Mouse (Mus musculus) intestine, postnatal 0 days (tissue): ENCODE results near the gene Emc10. TPM values are rescaled to one million over a fixed set of nuclear protein-coding genes. Genes with fewer than 3 reads are reported as not detected.
A peak's percentile ranks its signal among the peaks of the same experiment; 100 is the strongest.

Source experiments
- ATAC-seq: fragments of 200-750 bp; cut with Nextera tagmentation; 2 replicates; pipeline ENCODE4 v1.8.0; 2017; ENCODE audit warnings: mild to moderate bottlenecking, moderate TSS enrichment, moderate library complexity
- H3K27ac ChIP-seq: fragments of 300-500 bp; sonication (generic); 2 replicates; pipeline ENCODE4 v1.5.1; 2014; ENCODE audit warnings: mild to moderate bottlenecking, low read depth, low read length, moderate library complexity
- H3K27me3 ChIP-seq: fragments of 300-500 bp; sonication (generic); replicated peaks from 2 replicates; pipeline ENCODE4 v1.6.1; 2014; ENCODE audit warnings: low read length, mixed read lengths; ENCODE audit not compliant: control insufficient read depth, insufficient read depth
- H3K36me3 ChIP-seq: fragments of 300-500 bp; sonication (generic); 2 replicates; pipeline ENCODE4 v1.6.1; 2014; ENCODE audit warnings: mild to moderate bottlenecking, moderate library complexity; ENCODE audit not compliant: control insufficient read depth, insufficient read depth
- H3K4me1 ChIP-seq: fragments of 300-500 bp; sonication (generic); replicated peaks from 2 replicates; pipeline ENCODE4 v1.6.1; 2014; ENCODE audit warnings: antibody characterized with exemption, low read length, mixed read lengths; ENCODE audit not compliant: control insufficient read depth, insufficient read depth
- H3K4me2 ChIP-seq: fragments of 300-500 bp; sonication (generic); replicated peaks from 2 replicates; pipeline ENCODE4 v1.6.1; 2014; ENCODE audit warnings: low read depth, mild to moderate bottlenecking, moderate library complexity
- H3K4me3 ChIP-seq: fragments of 300-500 bp; sonication (generic); 2 replicates; pipeline ENCODE4 v1.5.1; 2014; ENCODE audit warnings: low read depth, low read length
- H3K9ac ChIP-seq: fragments of 300-500 bp; sonication (generic); 2 replicates; pipeline ENCODE4 v1.6.1; 2014; ENCODE audit warnings: mild to moderate bottlenecking, low read depth, low read length
- H3K9me3 ChIP-seq: fragments of 300-500 bp; sonication (generic); 2 replicates; pipeline ENCODE4 v1.6.1; 2016; ENCODE audit warnings: mixed run types; ENCODE audit not compliant: control insufficient read depth
- CTCF ChIP-seq: sonication (generic); IDR thresholded peaks from 2 replicates; pipeline ENCODE4 v1.5.1; 2016; ENCODE audit warnings: low read depth, mild to moderate bottlenecking, control low read depth, antibody characterized with exemption, moderate library complexity
- WGBS: fragments of 180-500 bp; shearing (Covaris S2); extraction: QIAGEN DNeasy Blood & Tissue Kit; methylation state at CpG from one replicate; pipeline ENCODE4 v1.1.7; 2014; 5-methylcytosine and 5-hydroxymethylcytosine counted together
- polyA plus RNA-seq: library from polyadenylated mRNA; unstranded; fragments of >200 nt; fragmentation: Nextera tagmentation; extraction: Ambion mirVana; gene quantifications from 2 replicates; pipeline ENCODE4 v1.2.1, GENCODE M21; 2015

Gene Emc10
- polyA plus RNA-seq, 1 experiment from 2014 or later = 74.8 TPM

- Histone ChIP-seq H3K36me3 (no peaks in the 10 kb centered on the region), H3K4me3 (no peak overlapping the region), H3K27ac (no peak overlapping the region), H3K4me1 (no peaks in the 10 kb centered on the region), H3K9ac (no peak overlapping the region), H3K9me3 (no peaks in the 10 kb centered on the region), H3K27me3 (0 out of 2 replicates have a peak, but pooled peaks cover 5% of the 10 kb centered on the region), H3K4me2 (no peak overlapping the region)
- TF ChIP-seq CTCF = no peak
- 55% methylated on average over 3 of the region's 3 CpGs for WGBS
- ATAC-seq = no peak
These were observed 13.4 kb downstream of the Emc10 start for GRCm38 (mm10) chr7:44482836-44483435.

- Histone ChIP-seq H3K9me3 (no peaks in the 10 kb centered on the region), H3K4me1 (peaks cover 4% of the 10 kb centered on the region; the same call in 1 of the 2 replicates), H3K36me3 (no peaks in the 10 kb centered on the region; the same call in 1 of the 2 replicates), H3K4me3 (no peak overlapping the region), H3K27ac (no peak overlapping the region), H3K27me3 (peaks cover 7% of the 10 kb centered on the region; the same call in 1 of the 2 replicates), H3K9ac (no peak overlapping the region), H3K4me2 (no peak overlapping the region)
- ATAC-seq = no peak
- no peak for TF ChIP-seq CTCF
- WGBS = 38% methylated on average over 5 of the region's 5 CpGs
These were observed 21.2 kb downstream of the Emc10 start for GRCm38 (mm10) chr7:44475046-44475614.

DNA sequence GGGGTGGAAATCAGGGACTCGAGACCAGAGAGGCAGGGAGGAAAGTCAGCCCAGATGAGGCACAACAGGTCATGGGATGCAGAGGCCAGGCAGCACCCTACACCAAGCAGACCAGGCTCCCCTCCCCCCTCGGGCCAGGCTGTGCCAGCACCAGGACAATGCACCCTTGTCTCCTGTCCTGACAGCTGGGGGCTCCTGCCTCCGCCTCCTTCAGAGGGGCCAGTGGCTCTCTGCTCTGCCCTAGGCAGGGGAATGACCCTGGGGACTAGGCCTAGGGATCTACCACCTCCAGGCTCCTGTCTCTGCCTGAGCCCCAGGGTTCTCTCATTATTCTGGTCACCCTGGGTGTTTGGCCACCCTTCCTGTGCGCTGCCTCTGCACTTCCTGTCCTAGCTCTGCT is 21.9 kb downstream of the Emc10 start:
- Histone ChIP-seq H3K27me3 (peaks cover 7% of the 10 kb centered on the region; the same call in 1 of the 2 replicates), H3K4me1 (peaks cover 4% of the 10 kb centered on the region; the same call in 1 of the 2 replicates), H3K36me3 (no peaks in the 10 kb centered on the region; the same call in 1 of the 2 replicates), H3K9ac (no peak overlapping the region), H3K27ac (no peak overlapping the region), H3K4me3 (no peak overlapping the region), H3K4me2 (no peak overlapping the region), H3K9me3 (no peaks in the 10 kb centered on the region)
- ATAC-seq = 0 out of 2 replicates have a peak, but pooled peaks have one; percentile 12
- no peak for TF ChIP-seq CTCF
- 35% methylated on average over 4 of the region's 4 CpGs for WGBS

- Histone ChIP-seq H3K4me3 (no peak overlapping the region), H3K4me1 (peaks cover 12% of the 10 kb centered on the region; the same call in 1 of the 2 replicates), H3K36me3 (no peaks in the 10 kb centered on the region; the same call in 1 of the 2 replicates), H3K9ac (no peak overlapping the region), H3K4me2 (no peak overlapping the region; the same call in 1 of the 2 replicates), H3K27me3 (peaks cover 7% of the 10 kb centered on the region; the same call in 1 of the 2 replicates), H3K27ac (no peak overlapping the region), H3K9me3 (no peaks in the 10 kb centered on the region)
- peak; percentile 46 for ATAC-seq
- no peak for TF ChIP-seq CTCF
- WGBS = 28% methylated on average over 9 of the region's 9 CpGs
These were observed 23.2 kb downstream of the Emc10 start for GRCm38 (mm10) chr7:44472961-44473646.

- Histone ChIP-seq H3K27ac (no peak overlapping the region), H3K36me3 (no peaks in the 10 kb centered on the region; the same call in 1 of the 2 replicates), H3K9ac (no peak overlapping the region), H3K4me3 (no peak overlapping the region), H3K27me3 (peaks cover 7% of the 10 kb centered on the region; the same call in 1 of the 2 replicates), H3K4me1 (peaks cover 12% of the 10 kb centered on the region; the same call in 1 of the 2 replicates), H3K9me3 (no peaks in the 10 kb centered on the region), H3K4me2 (no peak overlapping the region)
- WGBS = 0% methylated on average over 1 of the region's 1 CpGs
- no peak for ATAC-seq
- TF ChIP-seq CTCF = no peak
These were observed 23.8 kb downstream of the Emc10 start for GRCm38 (mm10) chr7:44472558-44472885.

DNA sequence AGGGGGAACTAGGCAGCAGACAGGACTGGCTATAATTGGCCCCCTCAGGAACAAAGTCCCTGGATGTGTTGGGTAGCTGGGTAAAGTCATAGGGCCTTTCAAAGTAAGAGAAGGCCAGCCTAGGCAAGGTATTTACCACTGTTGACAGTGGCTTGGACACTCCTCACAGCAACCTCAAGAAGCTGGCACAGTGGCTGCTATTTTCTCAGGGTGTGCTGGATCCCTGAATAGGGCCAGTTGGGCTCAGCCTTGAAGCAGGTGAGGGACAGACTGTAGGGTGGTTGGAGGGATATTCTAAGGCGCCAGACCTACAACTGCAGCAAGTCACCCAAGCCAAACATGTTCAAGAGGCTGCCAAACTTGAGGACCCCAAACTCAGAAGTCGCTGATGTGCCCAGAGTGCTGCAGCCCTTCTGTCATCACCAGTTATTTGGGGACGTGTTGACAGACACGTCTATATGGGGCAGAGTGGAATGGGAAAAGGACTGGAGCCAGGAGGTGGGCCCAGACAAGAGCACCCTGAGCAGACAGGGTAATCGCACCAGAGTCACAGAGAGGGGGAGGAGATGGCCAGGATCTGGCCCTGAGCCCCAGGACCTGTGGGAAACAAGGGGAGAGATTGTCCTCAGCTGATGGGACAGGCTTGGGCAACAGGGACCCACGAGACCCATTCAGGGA is 24.3 kb downstream of the Emc10 start:
- peaks cover 2% of the 10 kb centered on the region; the same call in 1 of the 2 replicates for H3K27me3 ChIP-seq
- no peak overlapping the region for H3K4me2 ChIP-seq
- 49% methylated on average over 6 of the region's 6 CpGs for WGBS
- ATAC-seq = no peak
- no peak overlapping the region for H3K9ac ChIP-seq
- peaks cover 12% of the 10 kb centered on the region; the same call in 1 of the 2 replicates for H3K4me1 ChIP-seq
- H3K36me3 ChIP-seq = no peaks in the 10 kb centered on the region; the same call in 1 of the 2 replicates
- H3K4me3 ChIP-seq = no peak overlapping the region
- no peaks in the 10 kb centered on the region for H3K9me3 ChIP-seq
- H3K27ac ChIP-seq = no peak overlapping the region
- no peak for TF ChIP-seq CTCF
